Mouse (Mus musculus): ENCODE results near the gene Gm28042.

Gm28042 gene

DNA sequence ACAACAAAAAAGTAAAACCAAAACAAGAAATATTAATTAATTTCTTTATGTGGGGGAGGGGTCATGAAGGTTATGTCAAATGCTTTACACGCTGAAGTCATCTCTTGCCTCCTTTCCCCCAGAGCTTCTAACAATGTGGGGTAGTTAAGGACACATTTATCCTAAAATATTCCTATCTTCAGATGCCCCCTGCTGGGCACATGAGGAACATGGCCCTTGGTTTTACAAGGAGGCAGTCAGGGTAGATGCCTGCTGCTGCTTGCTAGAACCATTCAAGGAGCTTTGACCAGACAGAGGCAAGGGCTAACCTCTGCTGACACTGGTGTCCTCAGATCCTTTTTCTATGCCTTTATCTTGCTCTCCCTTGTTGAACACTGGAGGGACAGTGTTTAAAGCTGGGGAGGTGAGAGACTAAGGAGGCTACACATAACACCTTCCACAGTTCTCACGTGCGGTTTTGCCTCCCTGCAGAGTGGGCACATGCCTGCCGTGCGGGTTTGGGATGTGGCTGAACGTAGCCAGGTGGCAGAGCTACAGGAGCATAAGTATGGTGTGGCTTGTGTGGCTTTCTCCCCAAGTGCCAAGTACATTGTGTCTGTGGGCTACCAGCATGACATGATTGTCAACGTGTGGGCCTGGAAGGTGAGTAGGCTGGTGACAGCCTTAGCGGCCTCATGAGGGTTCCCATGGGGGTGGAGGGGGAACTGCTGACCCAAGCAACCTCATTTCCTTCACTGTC, 15.7 kb upstream of the Gm28042 start:
- peak; percentile 69 for DNase-seq (ENCODE audit: low read depth)

DNA sequence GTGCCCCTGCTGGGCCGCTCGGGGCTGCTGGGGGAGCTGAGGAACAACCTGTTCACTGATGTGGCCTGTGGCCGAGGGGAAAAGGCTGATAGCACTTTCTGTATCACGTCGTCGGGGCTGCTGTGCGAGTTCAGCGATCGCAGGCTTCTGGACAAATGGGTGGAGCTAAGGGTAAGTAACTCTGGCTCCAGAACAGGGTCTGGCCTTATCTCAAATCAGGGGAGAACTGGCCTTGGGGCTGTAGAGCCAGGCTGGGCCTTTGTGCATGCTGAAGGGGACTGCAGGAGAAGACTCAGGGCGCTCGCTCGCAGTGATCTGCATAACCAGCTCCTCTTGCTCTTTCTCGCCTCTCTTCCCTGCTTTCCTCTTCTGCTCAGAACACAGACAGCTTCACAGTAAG, 14.4 kb upstream of the Gm28042 start:
- DNase-seq (ENCODE audit: low read depth) = no peak

DNA sequence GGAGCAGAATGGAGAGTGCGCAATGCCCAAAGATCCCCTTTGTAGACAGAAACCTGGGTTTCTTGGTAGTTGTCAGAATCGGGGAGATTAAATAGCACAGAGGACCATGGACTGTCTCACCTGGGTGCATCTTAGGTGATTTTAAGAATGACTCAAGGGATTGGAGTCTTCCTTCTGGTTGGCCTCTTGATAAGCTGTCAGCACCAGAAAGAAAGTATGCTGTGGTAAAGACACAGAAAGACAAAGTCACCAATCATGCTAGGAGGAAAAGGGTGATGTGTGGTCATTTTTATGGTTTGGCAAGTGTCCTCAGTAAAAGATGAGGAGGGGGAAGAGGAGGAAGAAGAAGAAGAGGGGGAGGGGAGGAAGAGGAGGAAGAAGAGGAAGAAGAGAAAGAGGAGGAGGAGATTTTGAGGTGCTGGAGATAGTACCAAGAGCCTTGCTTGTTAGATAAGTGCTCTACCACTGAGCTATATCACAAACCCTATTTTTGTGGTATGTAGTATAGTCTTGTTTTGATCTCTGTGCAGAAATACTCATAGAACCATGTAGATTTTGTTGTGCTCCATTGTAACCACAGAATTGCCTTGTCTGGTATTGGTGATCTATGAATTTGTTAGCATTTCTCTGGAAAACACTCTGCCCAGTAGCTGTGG, 13.3 kb upstream of the Gm28042 start:
- DNase-seq (ENCODE audit: low read depth) = no peak

DNA sequence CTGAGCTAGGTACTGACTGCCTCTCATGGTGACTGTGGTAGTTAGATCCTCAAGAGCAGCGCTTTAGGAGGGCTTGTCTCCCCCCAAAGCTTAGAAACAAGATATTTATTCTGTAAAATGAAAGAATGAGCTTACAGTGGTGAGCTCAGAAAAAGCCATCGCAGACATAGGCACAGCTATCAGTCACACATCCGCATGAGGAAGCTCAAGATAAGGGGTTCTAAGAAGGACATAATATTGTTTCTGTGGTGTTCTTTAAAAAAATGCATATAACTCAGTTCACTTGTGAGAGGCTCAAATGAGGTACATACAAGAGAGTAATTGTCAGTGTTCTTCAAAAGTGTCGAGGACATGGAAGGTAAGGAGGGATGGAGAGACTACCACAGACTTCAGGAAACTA, 11.4 kb upstream of the Gm28042 start:
- DNase-seq (ENCODE audit: low read depth) = no peak

DNA sequence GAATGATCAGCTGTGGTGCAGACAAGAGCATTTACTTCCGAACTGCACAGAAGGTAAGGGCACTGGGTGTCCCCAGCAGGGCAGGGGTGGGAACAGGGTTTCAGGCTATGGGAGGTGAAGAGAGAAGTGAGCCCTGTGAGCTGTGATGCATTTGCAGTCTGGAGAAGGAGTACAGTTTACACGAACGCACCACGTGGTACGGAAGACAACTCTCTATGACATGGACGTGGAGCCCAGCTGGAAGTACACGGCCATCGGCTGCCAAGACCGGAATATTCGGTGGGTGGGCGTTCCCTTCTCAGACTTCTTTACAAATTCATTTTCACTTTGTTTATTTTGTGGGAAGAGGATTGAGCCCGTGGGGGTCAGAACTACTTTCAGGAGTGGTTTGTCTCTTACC, 9.7 kb upstream of the Gm28042 start:
- DNase-seq (ENCODE audit: low read depth) = no peak

DNA sequence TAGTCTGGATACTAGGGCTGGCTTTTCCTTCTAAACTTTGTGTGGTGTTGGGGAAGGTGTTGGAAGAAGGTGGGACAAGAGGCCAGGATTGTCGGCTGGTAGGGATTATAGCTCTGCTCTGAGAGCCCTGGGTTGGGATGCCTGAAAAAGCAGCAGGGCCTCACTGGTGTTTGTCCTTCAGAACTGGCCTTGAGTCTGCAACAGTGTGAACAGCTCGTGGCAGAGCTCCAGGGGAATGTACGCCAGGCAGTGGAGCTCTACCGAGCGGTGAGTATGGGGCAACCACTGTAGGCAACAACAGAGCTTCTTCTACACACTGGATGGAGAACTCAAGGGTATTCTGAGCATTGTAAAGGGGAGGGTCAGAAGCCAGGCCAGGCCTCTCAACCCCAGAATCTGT, 3.0 kb upstream of the Gm28042 start:
- no peak for DNase-seq (ENCODE audit: low read depth)

DNA sequence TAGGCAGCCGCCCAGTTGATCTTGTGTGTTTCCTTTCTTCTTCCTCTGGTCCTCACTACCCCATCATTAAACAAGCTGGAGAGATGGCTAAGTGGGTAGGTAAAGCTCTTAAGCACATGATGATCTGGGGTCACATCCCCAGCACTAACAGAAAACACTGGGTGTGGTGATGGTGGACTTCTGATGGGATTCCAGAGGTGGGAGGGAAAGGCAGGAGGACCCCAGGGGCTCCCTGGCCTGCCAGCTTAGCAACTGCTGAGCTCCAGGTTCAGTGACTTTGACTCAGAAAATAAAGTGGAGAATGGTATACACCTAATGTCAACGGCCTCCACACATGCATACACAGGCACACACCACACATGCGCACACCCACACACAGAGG, 648 bp downstream of the Gm28042 start:
- DNase-seq (ENCODE audit: low read depth) = no peak

DNA sequence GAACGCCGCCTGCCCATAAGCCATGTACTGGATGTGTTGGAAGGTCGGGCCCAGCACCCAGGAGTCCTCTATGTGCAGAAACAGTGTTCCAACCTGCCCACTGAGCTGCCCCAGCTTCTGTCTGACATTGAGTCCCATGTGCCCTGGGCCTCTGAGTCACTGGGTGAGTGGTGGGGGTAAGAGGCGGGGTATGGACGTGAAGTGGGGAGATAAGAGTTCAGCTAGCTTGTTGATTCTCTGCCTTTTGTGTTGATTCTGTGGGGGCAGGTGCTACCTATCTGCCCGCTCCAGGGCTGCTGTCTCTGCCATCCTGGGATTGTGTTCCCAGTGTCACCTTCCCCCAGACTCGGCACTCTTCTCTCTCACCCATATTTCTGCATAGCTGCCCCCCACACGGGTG, 3.1 kb downstream of the Gm28042 start:
- no peak for DNase-seq (ENCODE audit: low read depth)

DNA sequence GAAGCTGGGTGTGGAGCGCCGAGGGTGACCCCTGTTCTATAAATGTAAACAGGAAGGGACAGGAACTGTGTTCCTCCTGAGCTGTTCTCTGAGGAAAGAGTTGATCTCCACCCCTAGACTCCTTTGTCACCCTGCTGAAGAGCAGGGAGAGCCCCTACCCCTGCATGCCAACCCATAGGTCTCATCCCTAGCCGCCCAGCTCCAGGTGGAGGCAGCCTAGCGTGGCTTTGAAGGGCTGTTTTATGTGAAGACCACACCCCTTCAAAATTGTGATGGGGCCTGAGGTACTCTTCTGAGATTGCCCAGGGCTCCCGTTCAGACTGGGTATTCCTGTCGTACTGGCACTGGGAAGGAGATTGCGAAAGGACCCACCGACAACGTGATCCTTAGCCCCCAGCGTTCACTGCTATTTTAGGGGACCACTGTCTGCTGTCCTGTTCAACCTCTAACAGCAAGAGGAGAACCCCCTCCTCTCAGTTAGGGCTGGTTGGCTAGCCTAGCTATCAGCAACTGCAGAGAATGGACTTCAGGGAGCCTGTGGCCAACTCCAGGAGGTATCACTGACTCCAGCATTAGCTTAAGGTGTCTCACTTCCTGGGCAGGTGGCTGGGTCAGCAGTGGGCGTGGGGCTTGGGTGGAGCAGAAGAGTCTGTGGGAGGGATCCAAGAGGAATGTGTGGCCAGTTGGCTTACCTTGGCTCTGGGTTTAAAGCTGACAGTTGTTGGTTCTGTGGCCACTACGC, 5.6 kb downstream of the Gm28042 start, which contains the start of gene Pla2g4b:
TSS of gene Pla2g4b (plus strand) at position 692 of the 742 bp plus-strand sequence.
- no peak for DNase-seq (ENCODE audit: low read depth)

DNA sequence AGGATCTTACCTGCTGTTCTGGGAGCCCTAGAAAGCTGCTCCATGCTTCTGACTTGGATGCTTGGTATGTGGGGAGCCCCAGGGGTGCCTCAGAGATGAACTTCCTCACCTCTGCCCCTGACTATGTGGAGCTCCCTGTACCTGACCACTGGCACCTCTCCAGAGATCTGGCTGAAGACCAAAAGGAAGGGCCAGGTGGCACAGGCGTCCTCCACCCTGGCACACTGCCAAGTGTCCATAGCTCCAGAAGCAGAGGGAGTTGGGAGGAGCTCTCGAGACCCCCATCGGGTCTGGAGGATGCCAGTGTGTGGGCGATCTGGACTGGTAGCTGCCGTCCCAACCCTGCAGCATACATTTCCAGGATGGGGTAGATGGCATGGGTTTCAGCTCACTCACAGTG, 6.4 kb downstream of the Gm28042 start:
- DNase-seq (ENCODE audit: low read depth) = no peak

DNA sequence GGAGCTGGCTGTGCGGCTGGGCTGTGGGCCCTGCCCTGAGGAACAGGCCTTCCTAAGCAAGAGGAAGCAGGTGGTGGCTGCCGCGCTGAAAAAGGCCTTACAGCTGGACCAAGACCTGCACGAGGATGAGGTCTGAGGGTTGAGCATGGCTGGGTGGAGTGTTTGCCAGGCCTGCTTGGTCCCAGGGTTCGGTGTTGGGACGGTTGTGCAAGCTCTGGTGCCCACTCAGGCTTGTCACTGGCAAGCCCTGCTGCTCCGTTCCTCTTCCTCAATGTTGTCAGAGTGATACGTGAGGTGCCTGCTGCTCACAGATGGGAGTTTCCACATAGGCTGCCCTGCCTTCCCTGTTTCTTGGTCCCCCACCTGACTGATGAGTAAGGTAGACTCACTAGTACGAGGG, 10.5 kb downstream of the Gm28042 start:
- DNase-seq (ENCODE audit: low read depth) = no peak

DNA sequence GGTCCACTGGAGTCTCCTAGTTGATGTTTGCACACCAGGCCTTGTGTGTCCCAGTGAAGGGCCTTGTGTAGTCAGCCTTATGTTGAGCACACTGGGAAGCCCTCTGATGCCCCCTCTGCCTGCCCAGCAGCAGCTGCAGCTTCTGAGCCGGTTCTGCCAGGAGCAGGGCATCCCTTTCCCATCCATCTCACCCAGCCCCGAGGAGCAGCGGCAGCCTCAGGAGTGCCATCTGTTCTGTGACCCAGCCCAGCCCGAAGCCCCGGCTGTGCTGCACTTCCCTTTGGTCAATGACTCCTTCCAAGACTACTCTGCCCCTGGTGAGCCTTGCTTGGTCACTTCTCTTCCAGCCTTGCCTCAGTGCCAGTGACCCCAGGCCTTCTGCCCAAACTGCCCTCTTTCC, 13.7 kb downstream of the Gm28042 start:
- no peak for DNase-seq (ENCODE audit: low read depth)

DNA sequence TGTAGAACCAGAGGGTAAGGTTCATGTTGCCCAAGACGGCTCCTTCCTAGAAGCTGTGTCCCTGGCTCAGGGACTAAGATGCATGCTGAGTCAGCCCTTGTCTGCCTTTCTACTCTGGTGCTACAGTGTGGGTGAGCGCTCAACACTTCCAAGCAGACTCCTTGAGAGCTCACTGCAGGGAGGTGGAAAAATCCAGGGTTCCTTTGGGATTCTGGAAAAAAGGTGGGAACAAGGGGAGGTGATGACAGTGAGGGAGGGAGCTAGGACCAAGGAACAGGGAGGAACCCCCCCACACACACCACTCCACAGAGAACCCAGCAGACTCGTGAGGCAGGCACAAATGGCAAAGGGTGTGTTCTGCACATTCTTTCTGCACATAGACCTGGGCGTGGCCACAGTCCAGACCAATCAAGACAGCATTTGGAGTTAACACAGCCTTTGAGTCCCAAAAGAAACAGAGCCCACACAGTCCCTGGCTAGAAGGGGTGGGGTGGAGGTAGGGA, 16.9 kb downstream of the Gm28042 start:
- no peak for DNase-seq (ENCODE audit: low read depth)

DNA sequence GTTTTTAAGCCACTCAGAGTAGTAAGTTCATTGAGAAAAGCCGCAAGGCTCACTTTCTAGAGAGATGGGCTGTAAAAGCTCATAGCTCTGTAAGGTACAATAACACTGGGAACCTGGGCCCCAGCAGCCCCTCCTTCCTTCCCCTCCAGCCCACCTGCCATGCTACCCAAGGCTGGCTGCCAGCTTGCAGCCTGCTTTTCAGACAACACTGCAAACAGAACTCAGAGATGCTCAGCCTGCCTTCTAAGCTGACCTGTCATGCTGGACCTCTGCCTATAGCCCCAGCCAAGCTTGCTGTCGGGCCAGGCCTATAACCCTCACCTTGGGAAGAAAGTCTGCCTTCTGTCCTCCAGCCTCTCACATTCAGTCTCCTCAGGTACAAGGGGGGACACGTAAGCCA, 17.4 kb downstream of the Gm28042 start:
- no peak for DNase-seq (ENCODE audit: low read depth)

DNA sequence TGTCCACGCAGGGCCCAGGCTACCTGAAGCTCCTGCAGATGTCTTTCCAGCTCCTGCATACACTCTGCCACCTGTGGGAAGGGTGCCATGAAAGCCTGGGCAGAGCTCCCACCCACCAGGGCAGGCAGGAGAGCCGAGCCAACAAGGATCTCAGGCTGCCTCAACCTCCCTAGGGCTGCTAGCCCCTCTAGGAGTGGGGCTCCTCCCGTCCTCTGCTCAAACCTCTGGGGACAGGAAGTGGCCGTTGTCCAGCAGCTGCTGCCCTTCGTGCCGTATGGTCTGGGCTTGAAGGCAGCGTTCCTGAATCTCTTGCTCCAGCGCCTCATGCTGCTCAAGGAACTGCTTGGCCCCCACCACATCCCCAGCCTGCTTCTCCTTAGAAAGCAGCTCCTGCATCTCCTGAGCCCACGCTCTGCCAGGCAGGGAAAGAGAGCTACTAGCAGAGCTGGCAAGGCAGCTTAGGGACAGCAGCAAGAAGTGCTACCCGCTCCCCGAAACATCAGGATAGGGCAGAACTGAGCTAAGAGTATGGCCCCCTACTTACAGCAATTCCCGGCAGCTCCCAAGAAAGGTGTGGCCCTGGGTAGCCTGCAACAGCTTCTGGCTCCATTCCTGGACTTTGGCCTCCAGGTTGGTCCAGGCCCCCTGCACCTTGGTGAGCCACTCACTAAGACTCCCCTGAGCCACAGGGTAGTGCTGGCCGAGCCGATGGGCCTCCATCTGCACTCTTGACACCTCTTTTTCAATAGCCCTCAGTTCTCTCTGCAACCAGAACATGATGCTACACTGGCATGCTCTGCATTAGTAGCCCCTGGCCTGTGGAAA, 19.4 kb downstream of the Gm28042 start:
- no peak for DNase-seq (ENCODE audit: low read depth)

DNA sequence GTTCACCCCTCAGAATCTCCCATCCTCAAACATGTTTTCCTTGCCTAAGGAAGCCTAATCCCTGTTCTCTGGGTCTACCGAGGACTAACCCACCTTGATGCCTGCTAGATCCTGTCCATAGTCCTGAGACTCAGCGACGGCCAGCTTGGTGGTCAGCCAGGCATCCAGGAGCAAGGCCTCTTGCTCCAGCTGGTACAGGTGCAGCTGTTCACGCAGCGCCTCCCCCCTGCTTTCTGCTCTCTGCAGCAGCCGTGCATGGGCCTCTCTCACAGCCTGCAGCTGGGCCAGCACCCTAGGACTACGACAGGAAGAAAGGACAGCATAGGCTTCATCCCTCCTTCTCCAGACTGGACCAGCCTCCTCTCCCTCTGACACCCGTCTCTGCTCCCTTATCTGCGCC, 20.9 kb downstream of the Gm28042 start:
- DNase-seq (ENCODE audit: low read depth) = no peak

DNA sequence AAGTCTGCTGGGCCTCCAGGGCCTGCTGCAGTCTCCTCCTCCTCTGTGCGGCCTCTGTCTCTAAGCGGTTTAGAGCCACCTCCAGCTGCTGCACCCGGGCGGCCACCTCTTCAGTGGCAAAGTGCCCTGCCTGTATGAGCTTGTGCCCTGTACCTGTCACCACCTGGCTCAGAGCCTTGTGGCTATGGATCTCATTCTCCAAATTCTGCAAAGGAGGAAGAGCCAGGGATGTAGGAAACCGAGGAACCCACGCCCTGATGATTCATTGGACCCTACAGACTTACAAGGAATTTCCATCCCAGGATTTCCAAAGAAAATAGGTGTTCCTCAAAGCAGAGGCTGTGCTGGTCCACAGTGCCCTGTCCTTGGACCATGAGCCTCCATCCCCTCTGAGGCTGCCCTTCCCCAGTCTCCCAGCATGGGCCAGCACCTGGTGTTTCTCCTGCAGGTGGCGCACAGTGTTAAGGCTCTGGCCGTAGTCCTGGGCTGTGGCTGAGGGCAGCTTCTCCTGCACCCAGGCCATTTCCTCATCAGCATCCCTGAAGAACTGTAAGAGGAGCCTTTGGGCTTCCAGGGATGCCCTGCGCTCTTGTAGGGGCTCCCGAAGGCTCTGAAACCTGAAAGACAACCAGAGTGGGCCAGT, 22.5 kb downstream of the Gm28042 start:
- DNase-seq (ENCODE audit: low read depth) = peak; percentile 12

DNA sequence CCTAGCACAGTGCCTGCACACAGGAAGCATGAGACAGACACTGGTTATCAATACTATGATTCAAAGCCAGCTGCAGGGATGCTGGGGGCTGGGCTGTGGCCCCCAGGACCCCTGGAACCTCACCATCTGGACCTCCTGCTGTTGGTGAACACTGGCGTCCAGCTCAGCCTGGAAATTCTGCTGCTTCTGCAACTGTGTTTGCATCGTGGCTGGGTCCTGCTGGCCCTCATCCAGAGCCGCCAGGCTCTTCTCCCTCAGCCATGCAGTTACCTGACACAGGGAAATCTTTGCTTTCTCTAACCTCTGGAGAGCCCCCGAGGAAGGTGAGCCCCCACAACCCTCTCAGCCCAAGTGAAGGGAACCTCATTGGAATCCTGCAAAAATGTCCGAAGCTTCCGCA, 24.1 kb downstream of the Gm28042 start:
- no peak for DNase-seq (ENCODE audit: low read depth)

DNA sequence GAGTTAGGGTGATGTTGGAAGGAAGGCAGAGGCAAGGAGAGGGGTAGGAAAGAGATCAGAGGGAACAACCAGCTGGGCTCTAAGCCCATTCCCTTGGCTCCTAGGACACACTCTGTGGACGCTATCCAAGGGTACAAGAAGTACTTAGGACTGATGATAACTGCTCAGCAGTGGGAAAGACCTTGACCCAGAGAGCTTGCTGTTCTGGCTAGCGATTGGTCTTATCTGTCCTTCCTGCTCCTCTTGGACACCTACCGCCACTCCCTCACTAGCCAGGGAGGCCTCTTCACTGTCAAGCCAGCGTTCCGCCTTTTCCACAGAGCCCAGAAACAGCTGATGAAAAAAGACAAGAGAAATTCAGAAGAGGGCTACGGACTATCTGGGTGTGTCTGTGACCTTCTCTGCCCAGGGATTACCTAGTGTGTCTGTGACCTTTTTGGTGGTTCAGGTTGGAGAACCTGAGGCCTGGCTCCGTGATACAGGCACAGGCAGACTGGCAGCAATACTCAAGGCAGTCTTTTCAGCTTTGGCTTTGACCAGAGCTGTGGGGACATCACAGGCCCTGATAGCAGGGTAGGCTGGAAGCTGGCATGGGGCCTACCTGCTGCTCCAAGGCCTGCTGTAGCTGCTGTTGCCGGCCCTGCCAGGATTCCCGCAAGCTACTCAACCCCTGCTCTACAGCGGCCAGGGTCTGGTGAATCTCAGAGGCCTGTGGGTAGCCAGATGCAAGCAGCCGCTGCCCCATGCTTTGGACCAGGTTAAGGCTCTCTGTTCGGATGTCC, 27.7 kb downstream of the Gm28042 start:
- DNase-seq (ENCODE audit: low read depth) = no peak

DNA sequence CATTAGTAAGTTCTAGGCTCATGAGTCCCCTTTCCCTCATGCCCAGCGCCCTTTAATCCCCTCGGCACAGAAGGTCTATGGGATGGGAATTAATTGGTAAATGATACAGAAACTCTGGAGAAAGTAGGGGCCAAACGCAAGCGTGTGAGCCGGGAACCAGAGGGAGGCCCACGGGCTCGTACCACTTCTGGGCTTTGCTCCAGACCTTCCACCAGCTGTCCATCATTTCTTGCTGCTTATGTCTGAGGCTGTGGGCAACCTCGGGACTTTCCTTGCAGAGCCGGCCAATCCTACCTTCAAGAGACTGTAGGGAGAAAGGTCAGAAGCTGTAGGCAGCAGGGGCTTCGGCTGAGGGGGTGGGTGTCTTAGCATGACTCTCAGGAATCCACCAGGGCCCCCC, 28.6 kb downstream of the Gm28042 start:
- no peak for DNase-seq (ENCODE audit: low read depth)

DNA sequence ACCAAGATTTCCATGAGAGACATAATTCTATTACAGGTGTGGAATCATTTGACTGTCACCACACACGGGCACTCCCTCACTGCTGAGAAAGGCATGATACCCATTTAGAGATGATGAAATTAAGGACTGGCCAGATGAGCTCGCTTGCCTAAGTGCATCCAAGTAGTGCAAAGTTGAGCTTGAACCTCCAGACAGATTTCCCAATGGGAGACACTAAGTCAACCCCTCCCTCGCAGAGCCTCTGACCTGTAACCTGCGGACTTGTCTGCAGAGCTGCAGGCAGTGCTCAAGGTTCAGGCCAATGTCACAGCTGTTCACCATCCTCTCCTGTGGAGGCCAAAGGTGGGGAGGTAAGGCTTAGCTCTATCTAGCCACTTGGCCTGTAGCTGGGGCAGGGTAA, 31.5 kb downstream of the Gm28042 start:
- DNase-seq (ENCODE audit: low read depth) = no peak

Data from induced T-regulatory cell, adult 2 months (primary cell).